In genomic region chr11:77174531-77174930, GRCm38 (mm10) we compare ENCODE assay signal across 21 mouse cellular contexts. TPM values are rescaled to one million over a fixed set of nuclear protein-coding genes. Genes with fewer than 3 reads are reported as not detected.
DNase-seq lines count a peak whose midpoint lies in the region; TF ChIP-seq lines count a peak whose summit lies in the region.
"Had no signal": no experiment of that assay in that cellular context is flagged by ENCODE, and none has a peak within 500 bp of the region (broad histone marks: within the 10 kb centered on the region; RNA-seq: fewer than 3 reads in every experiment).

No protein-coding gene starts in this region.

- no peaks in the 10 kb centered on the region for H3K27me3 ChIP-seq in cerebellum, adult 2 months (ENCODE audit: control insufficient read depth, insufficient read depth, low read length)
- H3K27me3 ChIP-seq: embryonic facial prominence, embryonic 15.5 days; forebrain, embryonic 15.5 days; neural tube, embryonic 15.5 days had no signal

- H3K4me1 ChIP-seq in cerebellum, adult 2 months (ENCODE audit: control insufficient read depth, insufficient read depth, low read length) = no peaks in the 10 kb centered on the region
- peaks cover 3% of the 10 kb centered on the region; the same call in 1 of the 2 replicates for H3K4me1 ChIP-seq in cortical plate, adult 2 months (ENCODE audit: control insufficient read depth, insufficient read depth, low read length)
- H3K4me1 ChIP-seq: embryonic facial prominence, embryonic 15.5 days; forebrain, embryonic 15.5 days; heart, embryonic 10.5 days; neural tube, embryonic 15.5 days had no signal

- TF ChIP-seq POLR2A in cerebellum, adult 2 months (IDR thresholded peaks at IDR 0.05; ENCODE audit: borderline replicate concordance, insufficient read depth, low read length) = no peak
- TF ChIP-seq POLR2A in cortical plate, adult 2 months (IDR thresholded peaks at IDR 0.05; ENCODE audit: extremely low read depth, insufficient read depth, low read length) = no peak

- WGBS in cerebellum, adult 2 months = 67% methylated on average over 7 of the region's 7 CpGs

- intact Hi-C loops in left cerebral cortex, postnatal 14 days (cut with DNase I) = no loop called here

- no peak for DNase-seq in cerebellum, adult 2 months
- no peak for DNase-seq in cerebellum, adult 9-11 months
- DNase-seq in left cerebral cortex, adult 11 months (ENCODE audit: low spot score) = peak; percentile 13
- no peak for DNase-seq in left cerebral cortex, adult 8-10 months (ENCODE audit: low spot score in 2 of 2)
- DNase-seq in left cerebral cortex, postnatal 14 days (ENCODE audit: low spot score in 2 of 2) = peak; percentile 19 to 74
- DNase-seq in lung, postnatal 14 days = no peak
- DNase-seq in embryo, embryonic 11 days = no peak
- DNase-seq: adrenal gland, postnatal 36 days; cerebellum, adult 18-20 months; cerebellum, postnatal 36 days; heart, postnatal 4 days; kidney, adult 2 months had no signal

- TF ChIP-seq CTCF in cerebellum, adult 2 months (IDR thresholded peaks at IDR 0.05; ENCODE audit: borderline replicate concordance, insufficient read depth, low read depth, low read length) = no peak
- no peak for TF ChIP-seq CTCF in cortical plate, adult 2 months (IDR thresholded peaks at IDR 0.05; ENCODE audit: extremely low read depth, insufficient read depth, low read length)

- H3K4me3 ChIP-seq in cerebellum, adult 2 months (replicated peaks; ENCODE audit: insufficient read depth, low read depth, low read length) = no peak overlapping the region
- no peak overlapping the region for H3K4me3 ChIP-seq in cortical plate, adult 2 months (ENCODE audit: insufficient read depth, low read length)
- H3K4me3 ChIP-seq: embryonic facial prominence, embryonic 15.5 days; forebrain, embryonic 15.5 days; heart, embryonic 10.5 days; midbrain, embryonic 10.5 days; neural tube, embryonic 15.5 days had no signal

- 0 out of 2 replicates have a peak overlapping the region, but pooled peaks have one; percentile 59 for H3K27ac ChIP-seq in cerebellum, adult 2 months (ENCODE audit: insufficient read depth, low read length)
- peak overlapping the region; percentile 96 for H3K27ac ChIP-seq in cortical plate, adult 2 months (ENCODE audit: insufficient read depth, low read length)
- H3K27ac ChIP-seq: embryonic facial prominence, embryonic 15.5 days; forebrain, embryonic 15.5 days; heart, embryonic 10.5 days; hindbrain, embryonic 14.5 days; kidney, postnatal 0 days; midbrain, embryonic 10.5 days; neural tube, embryonic 15.5 days had no signal

RNA-seq across cellular contexts. Expression of gene Efcab5, which starts 14.2 kb away (rescaled TPM):
- polyA plus RNA-seq in cerebellum, adult 2 months (2012; rRNA removed) = 1.2 and 1.7 TPM in 2 replicates
- total RNA-seq in left cerebral cortex, adult 8-10 months (2022) = 1 to 10 TPM; 2.8 to 4.3 (median 4.1) TPM
- polyA plus RNA-seq in cortical plate, adult 2 months (2012; rRNA removed) = 2.9 and 4.3 TPM in 2 replicates
- 1 to 10 TPM; 2.3 to 2.7 TPM for total RNA-seq in left cerebral cortex, postnatal 14 days (2021)
- polyA plus RNA-seq: liver, adult 2 months had no signal

RNA-seq across cellular contexts. Expression of gene Ssh2, which starts 41.6 kb away (rescaled TPM):
- 14.3 and 14.5 TPM in 2 replicates for polyA plus RNA-seq in cerebellum, adult 2 months (2012; rRNA removed)
- 10 to 100 TPM; 26.7 to 32.2 (median 30.8) TPM for total RNA-seq in left cerebral cortex, adult 8-10 months (2022)
- polyA plus RNA-seq in cortical plate, adult 2 months (2012; rRNA removed) = 14.9 and 15.0 TPM in 2 replicates
- 10 to 100 TPM; 40.5 to 42.8 TPM for total RNA-seq in left cerebral cortex, postnatal 14 days (2021)

Comparison
In these comparisons a context has a peak if more than half of its experiments do, and no peak if none do; other contexts are left out.
1. DNase-seq: peak in left cerebral cortex, adult 11 months (single experiment) and left cerebral cortex, postnatal 14 days (2 of 2); none in cerebellum, adult 2 months (0 of 2), cerebellum, adult 9-11 months (single experiment), left cerebral cortex, adult 8-10 months (0 of 2), lung, postnatal 14 days (single experiment) and embryo, embryonic 11 days (single experiment).